ENCODE assay signal across 9 mouse cellular contexts in genomic region chr11:87690054-87690740, GRCm38 (mm10). TPM values are rescaled to one million over a fixed set of nuclear protein-coding genes. Genes with fewer than 3 reads are reported as not detected.
DNase-seq lines count a peak whose midpoint lies in the region; ATAC-seq and TF ChIP-seq lines count a peak whose summit lies in the region.
"Had no signal": no experiment of that assay in that cellular context is flagged by ENCODE, and none has a peak within 500 bp of the region (broad histone marks: within the 10 kb centered on the region; RNA-seq: fewer than 3 reads in every experiment).

No protein-coding gene starts in this region.

- no peaks in the 10 kb centered on the region for H3K79me2 ChIP-seq in heart, adult 2 months (replicated peaks; ENCODE audit: control insufficient read depth, insufficient read depth, low read length)

- H3K36me3 ChIP-seq in heart, embryonic 13.5 days, result no peaks in the 10 kb centered on the region
- H3K36me3 ChIP-seq in heart, adult 2 months (ENCODE audit: control insufficient read depth, insufficient read depth, low read length), result no peaks in the 10 kb centered on the region
- no peaks in the 10 kb centered on the region for H3K36me3 ChIP-seq in forebrain, embryonic 13.5 days (ENCODE audit: poor library complexity, severe bottlenecking)
- H3K36me3 ChIP-seq in lung, postnatal 0 days (ENCODE audit: insufficient read depth, low read length), result no peaks in the 10 kb centered on the region
- H3K36me3 ChIP-seq: neural tube, embryonic 13.5 days had no signal

- no peak for TF ChIP-seq EP300 in heart, adult 2 months (IDR thresholded peaks at IDR 0.05; ENCODE audit: insufficient read depth, low read depth, low read length)
- peak; percentile 18; the same call in 1 of the 2 replicates for TF ChIP-seq EP300 in lung, postnatal 0 days (IDR thresholded peaks at IDR 0.05)

- peak overlapping the region; percentile 46 for H3K4me2 ChIP-seq in heart, embryonic 13.5 days
- H3K4me2 ChIP-seq in forebrain, embryonic 13.5 days, result peak overlapping the region; percentile 21; the same call in 1 of the 2 replicates
- H3K4me2 ChIP-seq in lung, postnatal 0 days (replicated peaks; ENCODE audit: low read depth, low read length), result peak overlapping the region; percentile 39
- H3K4me2 ChIP-seq: neural tube, embryonic 13.5 days had no signal

- no peaks in the 10 kb centered on the region for H3K9me3 ChIP-seq in heart, embryonic 13.5 days
- H3K9me3 ChIP-seq in forebrain, embryonic 13.5 days (replicated peaks), result no peaks in the 10 kb centered on the region
- H3K9me3 ChIP-seq in lung, postnatal 0 days (ENCODE audit: low read length), result no peaks in the 10 kb centered on the region
- H3K9me3 ChIP-seq: neural tube, embryonic 13.5 days had no signal

- no peak overlapping the region for H3K4me3 ChIP-seq in heart, embryonic 13.5 days
- H3K4me3 ChIP-seq in heart, adult 2 months, result no peak overlapping the region
- H3K4me3 ChIP-seq in forebrain, embryonic 13.5 days, result no peak overlapping the region
- H3K4me3 ChIP-seq in lung, postnatal 0 days (ENCODE audit: low read depth, low read length), result no peak overlapping the region
- H3K4me3 ChIP-seq: neural tube, embryonic 13.5 days had no signal

- peak overlapping the region; percentile 77 for H3K27ac ChIP-seq in heart, embryonic 13.5 days (replicated peaks)
- H3K27ac ChIP-seq in heart, adult 2 months, result no peak overlapping the region
- H3K27ac ChIP-seq in forebrain, embryonic 13.5 days, result peak overlapping the region; percentile 57
- H3K27ac ChIP-seq in lung, postnatal 0 days (ENCODE audit: low read length), result peak overlapping the region; percentile 85
- H3K27ac ChIP-seq: neural tube, embryonic 13.5 days had no signal

- no peak for TF ChIP-seq POLR2A in heart, adult 2 months (IDR thresholded peaks at IDR 0.05; ENCODE audit: insufficient read depth, low read depth, low read length)

- no peak for DNase-seq in heart, adult 2 months
- peak; percentile 32 for DNase-seq in CD4-positive helper T cell, adult 2 months (ENCODE audit: low read depth, low spot score)
- no peak for DNase-seq in lung, postnatal 0 days (ENCODE audit: low spot score)
- no peak for DNase-seq in right cerebral cortex, postnatal 4 days
- DNase-seq in cerebellum, adult 8-10 months, result no peak
- DNase-seq in adrenal gland, adult 18-20 months (ENCODE audit: low spot score in 2 of 2), result no peak

- no peak for ATAC-seq in heart, embryonic 13.5 days (ENCODE audit: extremely low read depth, insufficient number of reproducible peaks, low FRiP score, low TSS enrichment)
- no peak for ATAC-seq in forebrain, embryonic 13.5 days
- ATAC-seq in lung, postnatal 0 days, result peak; percentile 54

- H3K4me1 ChIP-seq in heart, embryonic 13.5 days, result peaks cover 38% of the 10 kb centered on the region
- no peaks in the 10 kb centered on the region for H3K4me1 ChIP-seq in heart, adult 2 months (ENCODE audit: control insufficient read depth, insufficient read depth, low read length)
- peaks cover 22% of the 10 kb centered on the region for H3K4me1 ChIP-seq in forebrain, embryonic 13.5 days
- peaks cover 4% of the 10 kb centered on the region; the same call in 1 of the 2 replicates for H3K4me1 ChIP-seq in lung, postnatal 0 days (ENCODE audit: insufficient read depth, low read depth, low read length)

- intact Hi-C loops in heart, adult 2 months (cut with DNase I), result no loop called here

- 0 out of 2 replicates have a peak overlapping the region, but pooled peaks have one; percentile 8 for H3K9ac ChIP-seq in heart, embryonic 13.5 days
- H3K9ac ChIP-seq in heart, adult 2 months (ENCODE audit: low read depth, low read length), result no peak overlapping the region
- H3K9ac ChIP-seq in forebrain, embryonic 13.5 days, result 0 out of 2 replicates have a peak overlapping the region, but pooled peaks have one; percentile 3
- H3K9ac ChIP-seq in lung, postnatal 0 days (replicated peaks; ENCODE audit: low read depth), result no peak overlapping the region
- H3K9ac ChIP-seq: neural tube, embryonic 13.5 days had no signal

- 53% methylated on average over 16 of the region's 16 CpGs for WGBS in heart, embryonic 13.5 days
- 64% methylated on average over 16 of the region's 16 CpGs for WGBS in heart, adult 2 months
- 74% methylated on average over 16 of the region's 16 CpGs for WGBS in forebrain, embryonic 13.5 days
- WGBS in lung, postnatal 0 days, result 29% methylated on average over 16 of the region's 16 CpGs

- no peaks in the 10 kb centered on the region for H3K27me3 ChIP-seq in heart, embryonic 13.5 days (replicated peaks)
- H3K27me3 ChIP-seq in heart, adult 2 months (ENCODE audit: control insufficient read depth, insufficient read depth, low read length), result no peaks in the 10 kb centered on the region
- no peaks in the 10 kb centered on the region for H3K27me3 ChIP-seq in forebrain, embryonic 13.5 days
- no peaks in the 10 kb centered on the region for H3K27me3 ChIP-seq in lung, postnatal 0 days (replicated peaks; ENCODE audit: insufficient read depth, low read length)
- H3K27me3 ChIP-seq: neural tube, embryonic 13.5 days had no signal

- no peak for TF ChIP-seq CTCF in heart, adult 2 months (IDR thresholded peaks at IDR 0.05)
- no peak for TF ChIP-seq CTCF in lung, postnatal 0 days (IDR thresholded peaks at IDR 0.05)

RNA-seq across cellular contexts. Expression of gene Rnf43, which starts 27.7 kb away (rescaled TPM):
- 1.3 and 1.6 TPM in 2 replicates for polyA plus RNA-seq in heart, embryonic 13.5 days (2015; fragmentation: Nextera tagmentation; extraction: Ambion mirVana)
- under 1 TPM; 0.42 to 0.45 TPM for total RNA-seq in heart, adult 2 months (2021)
- polyA plus RNA-seq in heart, adult 2 months (2012; rRNA removed), result 0.15 and 0.31 TPM in 2 replicates
- 0.70 and 1.5 TPM in 2 replicates for polyA plus RNA-seq in forebrain, embryonic 13.5 days (2015; fragmentation: Nextera tagmentation; extraction: Ambion mirVana)
- 4.6 and 6.6 TPM in 2 replicates for polyA plus RNA-seq in lung, postnatal 0 days (2015; fragmentation: Nextera tagmentation; extraction: Ambion mirVana)
- 1 to 10 TPM; 4.7 to 5.1 TPM for total RNA-seq in adrenal gland, adult 18-20 months (2021)

RNA-seq across cellular contexts. Expression of gene Supt4a, which starts 47.2 kb away (rescaled TPM):
- 104 and 115 TPM in 2 replicates for polyA plus RNA-seq in heart, embryonic 13.5 days (2015; fragmentation: Nextera tagmentation; extraction: Ambion mirVana)
- total RNA-seq in heart, adult 2 months (2021), result 10 to 100 TPM; 41.4 to 44.6 TPM
- 47.5 and 80.4 TPM in 2 replicates for polyA plus RNA-seq in heart, adult 2 months (2012; rRNA removed)
- polyA plus RNA-seq in forebrain, embryonic 13.5 days (2015; fragmentation: Nextera tagmentation; extraction: Ambion mirVana), result 168 and 177 TPM in 2 replicates
- 155 and 166 TPM in 2 replicates for polyA plus RNA-seq in lung, postnatal 0 days (2015; fragmentation: Nextera tagmentation; extraction: Ambion mirVana)
- total RNA-seq in adrenal gland, adult 18-20 months (2021), result 10 to 100 TPM; 65.5 to 72.4 TPM

Comparison
In these comparisons a context has a peak if more than half of its experiments do, and no peak if none do; other contexts are left out.
1. H3K9ac ChIP-seq: peak in heart, embryonic 13.5 days (single experiment) and forebrain, embryonic 13.5 days (single experiment); none in heart, adult 2 months (single experiment) and lung, postnatal 0 days (single experiment).
2. Peak in every context shown above with its lines, with median percentiles within 50 percentile points of each other: H3K4me2 ChIP-seq.